Mouse (Mus musculus): ENCODE results near the gene Fezf1.

DNA sequence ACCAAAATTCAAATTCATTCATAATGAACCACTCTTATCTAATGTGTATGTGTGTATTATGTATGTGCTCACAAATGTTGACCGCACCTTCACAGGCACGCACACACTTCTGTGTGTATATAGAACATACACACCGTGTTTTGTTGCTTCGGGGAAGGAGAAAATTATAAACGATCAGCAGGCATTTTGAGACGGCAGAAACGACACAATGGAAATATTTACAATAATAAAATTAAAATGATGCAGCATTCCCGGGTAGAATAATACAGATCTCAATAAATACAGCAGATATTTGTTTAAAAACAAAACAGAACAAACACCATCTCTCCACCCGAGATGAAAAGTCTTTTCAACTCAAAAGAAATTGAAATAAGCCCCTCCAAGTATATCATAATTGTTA lies 3.0 kb downstream of the Fezf1 start:
- no peak for TF ChIP-seq ZKSCAN1 (IDR thresholded peaks at IDR 0.05; ENCODE audit: low read depth, low read length)
- no peak for TF ChIP-seq UBTF (IDR thresholded peaks at IDR 0.05; ENCODE audit: borderline replicate concordance, insufficient read depth, low read depth, low read length)
- no peak for TF ChIP-seq SMC3 (IDR thresholded peaks at IDR 0.05; ENCODE audit: low read depth, low read length)
- TF ChIP-seq POLR2A (IDR thresholded peaks at IDR 0.05; ENCODE audit: control insufficient read depth in 1 of 2, insufficient read depth in 1 of 2, low read depth in 1 of 2, low read length in 2 of 2, poor library complexity in 1 of 2): no peak
- TF ChIP-seq RAD21 (IDR thresholded peaks at IDR 0.05; ENCODE audit: low read depth, low read length): no peak
- no peak for TF ChIP-seq CTCF (IDR thresholded peaks at IDR 0.05 in 2 of 3, conservative IDR thresholded peaks at IDR 0.05 in 1 of 3; ENCODE audit: control insufficient read depth in 1 of 3, insufficient read depth in 1 of 3, low read depth in 2 of 3, low read length in 3 of 3, poor library complexity in 1 of 3, severe bottlenecking in 1 of 3)
